Mouse (Mus musculus) left cerebral cortex, postnatal 10 days (tissue): ENCODE measurements around the gene Gdpd5. TPM values are rescaled to one million over a fixed set of nuclear protein-coding genes. Genes with fewer than 3 reads are reported as not detected.

Experiments used
- DNase-seq, 2 experiments: peaks; one replicate each; pipeline ENCODE4 v3.0.0; 2021 to 2022; ENCODE audit warnings: low spot score in 2 of 2, mixed read lengths in 1 of 2; ENCODE audit errors: extremely low spot score in 1 of 2
- intact Hi-C: fragments of 180-260 bp; cut with DNase I; formaldehyde crosslinking; loops from one replicate; pipeline ENCODE4 v1.15.1; 2025
- total RNA-seq, 2 experiments: library from RNA; stranded (reverse); gene quantifications; 2 replicates each; pipeline ENCODE4 v1.2.3; 2021

Gdpd5 gene
- 10 to 100 TPM; 34.2 to 35.5 TPM for total RNA-seq

GRCm38 (mm10) chr7:99381214-99382087, at the start of gene Gdpd5:
Gdpd5 (plus strand) TSS chr7:99381414.
- intact Hi-C loops, result no loop called here

GRCm38 (mm10) chr7:99332774-99333480, 48.3 kb upstream of the Gdpd5 start:
- intact Hi-C loops, result loop anchor here (1.0 kb wide), 1 partner anchor 32 kb away; no protein-coding TSS in a partner anchor
- peak in 1 of 2 experiments; percentile 83 for DNase-seq

More at GRCm38 (mm10) chr7:99381214-99382087, at the start of gene Gdpd5:
- DNase-seq, result peak; percentile 96 to 99

- DNase-seq, result no peak
- intact Hi-C loops, result no loop called here
Measured at GRCm38 (mm10) chr7:99340736-99341135, 40.5 kb upstream of the Gdpd5 start.

- intact Hi-C loops, result no loop called here
- DNase-seq, result no peak
Measured at GRCm38 (mm10) chr7:99343577-99343976, 37.6 kb upstream of the Gdpd5 start.

- no peak for DNase-seq
- intact Hi-C loops, result no loop called here
Measured at GRCm38 (mm10) chr7:99347268-99347667, 33.9 kb upstream of the Gdpd5 start.

- intact Hi-C loops, result no loop called here
- DNase-seq, result no peak
Measured at GRCm38 (mm10) chr7:99348883-99349282, 32.3 kb upstream of the Gdpd5 start.

- DNase-seq, result no peak
- intact Hi-C loops, result no loop called here
Measured at GRCm38 (mm10) chr7:99349782-99350720, 31.2 kb upstream of the Gdpd5 start.

GRCm38 (mm10) chr7:99351104-99351801, 30.0 kb upstream of the Gdpd5 start:
- DNase-seq, result no peak
- intact Hi-C loops, result no loop called here

GRCm38 (mm10) chr7:99351802-99352517, 29.3 kb upstream of the Gdpd5 start:
- peak in 1 of 2 experiments; percentile 55 for DNase-seq
- intact Hi-C loops, result no loop called here

- DNase-seq, result peak in 1 of 2 experiments; percentile 92
- intact Hi-C loops, result no loop called here
Measured at GRCm38 (mm10) chr7:99352526-99353400, 28.5 kb upstream of the Gdpd5 start, which contains the start of gene Serpinh1. Serpinh1 (minus strand) TSS chr7:99353239.

GRCm38 (mm10) chr7:99355731-99356131, 25.5 kb upstream of the Gdpd5 start:
- intact Hi-C loops, result no loop called here
- DNase-seq, result peak; percentile 80 to 91

GRCm38 (mm10) chr7:99356244-99356930, 24.8 kb upstream of the Gdpd5 start:
- DNase-seq, result no peak
- intact Hi-C loops, result no loop called here

- DNase-seq, result no peak
- intact Hi-C loops, result no loop called here
Measured at GRCm38 (mm10) chr7:99357201-99357600, 24.0 kb upstream of the Gdpd5 start.

- no peak for DNase-seq
- intact Hi-C loops, result no loop called here
Measured at GRCm38 (mm10) chr7:99358371-99358770, 22.8 kb upstream of the Gdpd5 start.

- DNase-seq, result peak; percentile 78 to 92
- intact Hi-C loops, result no loop called here
Measured at GRCm38 (mm10) chr7:99360021-99360802, 21.0 kb upstream of the Gdpd5 start.
